Mouse (Mus musculus): ENCODE measurements around the gene Nfkbil1.

Gene Nfkbil1

DNA sequence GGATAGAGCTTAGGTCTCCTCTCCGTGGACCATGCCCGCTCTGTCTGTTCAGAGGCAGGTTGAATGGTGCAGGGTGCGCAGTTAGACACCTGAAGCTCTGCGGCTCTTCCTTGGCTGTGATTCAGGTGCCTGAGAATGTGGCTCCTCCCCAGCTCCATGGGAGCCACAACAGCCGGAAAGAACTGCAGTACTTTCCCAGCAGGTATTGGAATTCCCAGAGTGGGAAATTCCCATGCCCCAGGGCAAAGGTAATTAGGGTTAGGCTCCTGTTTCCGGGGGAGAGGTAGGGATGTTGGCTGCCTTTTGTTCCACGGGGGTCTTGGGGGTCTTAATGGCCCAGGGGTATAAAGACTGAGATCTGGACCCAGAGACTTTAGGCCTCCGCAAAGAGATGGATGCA is 36.6 kb downstream of the Nfkbil1 start:
- DNase-seq, result no peak

DNA sequence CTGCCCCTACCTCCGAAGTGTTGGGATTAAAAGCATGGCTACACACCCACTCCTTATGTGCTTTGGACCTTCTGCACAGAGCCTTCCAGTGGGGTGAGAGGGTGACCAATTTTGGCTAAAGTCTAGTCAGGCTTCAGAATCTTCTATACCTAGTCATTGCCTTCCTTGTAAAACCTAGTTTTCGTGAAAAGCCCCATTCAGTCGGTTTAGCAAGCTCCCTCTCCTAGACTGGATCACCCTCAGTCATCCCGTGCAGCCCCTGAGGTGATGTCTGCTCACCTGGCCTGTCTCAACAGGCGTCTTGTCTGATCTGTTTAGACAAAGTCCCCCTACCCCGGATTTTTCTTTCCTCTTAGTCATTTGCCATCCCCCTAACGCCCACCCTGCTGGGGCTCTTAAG is 37.6 kb downstream of the Nfkbil1 start:
- no peak for DNase-seq

DNA sequence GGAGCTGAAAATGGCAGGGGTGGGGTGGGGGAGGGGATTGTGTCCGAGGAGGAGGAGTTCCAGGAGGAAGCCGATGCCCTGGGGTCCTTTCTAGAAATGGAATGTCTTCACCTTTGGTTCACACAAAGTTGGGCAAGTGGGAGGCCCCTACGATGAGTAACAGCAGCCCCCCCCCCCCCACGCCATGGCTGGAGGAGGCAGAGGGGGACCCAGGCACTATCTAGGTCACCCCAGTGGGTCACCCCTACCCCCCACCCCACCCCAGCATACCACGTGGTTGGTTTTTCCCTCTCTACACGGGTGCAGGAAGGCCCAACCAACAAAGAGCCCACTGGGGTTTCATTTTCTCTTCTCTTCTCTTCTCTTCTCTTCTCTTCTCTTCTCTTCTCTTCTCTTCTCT is 38.5 kb downstream of the Nfkbil1 start:
- DNase-seq, result no peak

- DNase-seq, result peak; percentile 56
Measured at GRCm38 (mm10) chr17:35196321-35196641, 39.3 kb downstream of the Nfkbil1 start.

GRCm38 (mm10) chr17:35195631-35196320 is 39.8 kb downstream of the Nfkbil1 start:
- peak; percentile 98 for DNase-seq

DNA sequence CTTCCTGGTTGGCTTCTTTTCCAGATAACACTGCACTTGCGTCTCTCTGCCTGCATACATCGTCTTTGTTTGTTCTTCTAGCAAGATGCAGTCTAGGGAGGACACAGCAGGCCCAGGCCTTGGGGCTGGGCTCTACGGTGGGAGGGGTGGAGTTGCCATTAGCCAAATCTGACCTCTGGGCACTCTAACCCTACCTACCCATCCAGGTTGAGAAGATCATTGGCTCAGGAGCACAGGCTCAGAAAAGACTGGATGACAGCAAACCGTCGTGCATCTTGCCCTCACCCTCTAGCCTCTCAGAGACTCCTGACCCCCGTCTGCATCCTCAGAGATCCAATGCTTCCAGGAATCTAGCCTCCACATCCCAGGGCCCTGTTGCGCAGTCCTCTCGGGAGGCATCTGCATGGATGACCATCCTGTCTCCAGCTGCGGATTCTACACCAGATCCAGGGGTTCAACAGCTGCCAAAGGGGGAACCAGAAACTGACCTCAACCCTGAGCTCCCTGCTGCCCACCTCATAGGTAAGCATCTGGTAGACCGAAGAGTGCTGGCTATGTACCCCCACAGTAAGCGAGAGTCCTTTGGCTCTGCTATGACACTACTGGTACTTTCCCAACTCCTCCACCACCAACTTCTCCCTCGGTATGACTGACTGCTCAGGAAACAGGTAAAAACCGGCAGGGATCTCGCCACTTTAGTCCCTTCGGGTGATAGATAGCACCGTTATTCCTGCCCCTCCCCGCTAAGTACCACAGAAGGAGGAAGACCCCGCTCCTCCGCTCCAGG is 40.6 kb downstream of the Nfkbil1 start:
- no peak for DNase-seq

GRCm38 (mm10) chr17:35193881-35194843 is 41.4 kb downstream of the Nfkbil1 start, which contains the start of gene Ltb:
Gene Ltb (plus strand): TSS chr17:35194439.
- DNase-seq, result peak; percentile 93

- no peak for DNase-seq
Measured at GRCm38 (mm10) chr17:35192924-35193323, 42.7 kb downstream of the Nfkbil1 start.

DNA sequence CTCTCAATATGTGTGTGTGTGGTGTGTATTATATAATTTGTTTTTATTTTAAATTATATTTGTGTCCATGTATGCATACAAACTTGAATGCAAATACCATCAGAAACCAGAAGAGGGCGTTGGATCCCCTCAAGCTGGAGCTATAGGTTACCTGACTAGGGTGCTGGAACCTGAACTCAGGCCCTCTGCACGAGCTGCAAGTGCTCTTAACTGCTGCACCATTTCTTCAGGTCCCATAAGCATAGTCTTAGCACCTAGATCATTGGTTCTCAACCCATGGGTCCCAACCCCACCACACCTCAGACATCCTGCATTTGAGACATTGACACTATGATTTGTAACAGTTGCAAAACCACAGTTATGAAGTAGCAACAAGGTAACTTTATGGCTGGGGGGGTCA is 43.9 kb downstream of the Nfkbil1 start:
- no peak for DNase-seq

- peak; percentile 70 for DNase-seq
Measured at GRCm38 (mm10) chr17:35190096-35190495, 45.5 kb downstream of the Nfkbil1 start.

DNA sequence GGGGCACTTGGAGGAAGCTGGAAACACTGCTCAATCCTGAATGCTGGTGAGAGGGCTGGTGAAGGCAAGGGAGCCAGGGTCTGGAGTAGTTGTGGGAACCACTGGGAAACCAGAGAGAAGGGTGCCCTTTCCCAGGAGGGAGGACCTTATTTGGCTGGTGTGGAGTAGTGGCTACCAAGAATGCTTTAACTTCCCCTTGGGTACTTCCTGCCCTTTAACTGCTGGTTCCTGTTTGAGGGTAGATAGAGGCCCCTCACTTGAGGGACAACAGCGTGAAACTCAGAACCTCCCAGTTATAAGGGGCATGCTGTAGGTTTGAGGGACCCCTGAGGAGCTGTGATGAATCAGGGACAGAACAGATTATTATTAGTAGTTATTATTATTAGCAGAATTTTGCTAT is 46.4 kb downstream of the Nfkbil1 start:
- no peak for DNase-seq

DNA sequence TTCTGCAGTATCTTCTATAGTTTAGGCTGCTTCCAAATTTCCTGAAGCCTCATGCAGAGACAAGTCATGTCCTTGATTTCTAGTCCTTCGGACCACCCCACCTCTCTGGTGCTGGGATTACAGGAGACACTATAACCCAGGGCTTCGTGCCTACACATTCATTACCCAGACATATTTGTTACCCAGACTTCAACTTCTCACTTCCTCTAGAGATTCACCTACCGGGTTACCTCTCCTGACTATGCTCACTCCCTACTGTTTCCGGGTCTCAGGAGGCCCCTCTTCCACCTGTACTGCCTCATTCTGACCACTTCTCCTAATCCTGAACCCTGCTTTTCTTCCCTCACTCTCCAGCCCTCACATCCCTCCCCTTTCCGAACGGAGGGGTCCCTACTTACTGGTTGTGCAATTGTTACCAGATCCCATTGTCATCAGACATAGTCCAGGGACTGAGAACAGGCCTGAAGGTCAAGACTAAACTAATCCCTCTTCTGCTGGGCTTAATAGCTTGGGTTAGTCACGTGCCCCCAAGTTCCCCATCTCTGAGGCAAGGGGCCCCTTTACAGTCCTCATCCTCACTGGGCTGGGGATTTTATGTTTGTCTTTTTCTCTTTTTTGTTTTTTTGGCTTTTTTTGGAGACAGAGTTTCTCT is 47.5 kb downstream of the Nfkbil1 start, which contains the start of gene Lst1:
TSS of gene Lst1 (minus strand) at position 481 of the 652 bp plus-strand sequence.
- DNase-seq, result no peak

GRCm38 (mm10) chr17:35187345-35187744 is 48.2 kb downstream of the Nfkbil1 start:
- no peak for DNase-seq

- DNase-seq, result peak; percentile 79
Measured at GRCm38 (mm10) chr17:35186681-35187080, 48.9 kb downstream of the Nfkbil1 start.

- DNase-seq, result peak; percentile 90
Measured at GRCm38 (mm10) chr17:35185639-35186611, 49.7 kb downstream of the Nfkbil1 start.

DNA sequence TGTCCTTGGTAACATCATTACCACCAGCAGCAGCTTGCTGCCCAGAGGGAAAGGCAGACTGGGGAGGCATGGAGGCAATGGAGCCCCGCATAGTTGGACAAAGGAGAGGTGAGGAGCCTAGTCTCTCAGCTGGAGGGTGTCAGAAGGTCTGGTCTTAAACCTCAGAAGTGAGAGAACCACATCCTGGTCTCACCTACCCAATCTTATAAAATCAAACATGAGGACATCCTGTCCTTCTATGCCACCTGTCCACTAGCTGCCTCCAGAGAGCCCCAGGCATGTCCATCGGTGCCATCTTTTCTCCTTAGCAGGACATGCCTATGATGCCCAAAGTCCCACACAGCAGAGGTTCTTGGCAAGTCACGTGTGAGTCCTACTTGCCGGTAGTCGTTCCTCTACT is 55.5 kb downstream of the Nfkbil1 start:
- no peak for DNase-seq

GRCm38 (mm10) chr17:35178528-35178927 is 57.1 kb downstream of the Nfkbil1 start:
- peak; percentile 87 for DNase-seq

- DNase-seq, result no peak
Measured at GRCm38 (mm10) chr17:35175968-35176367, 59.6 kb downstream of the Nfkbil1 start, which contains the start of gene Aif1. Gene Aif1 (minus strand): TSS chr17:35176068.

- DNase-seq, result no peak
Measured at GRCm38 (mm10) chr17:35175382-35175781, 60.2 kb downstream of the Nfkbil1 start.

DNA sequence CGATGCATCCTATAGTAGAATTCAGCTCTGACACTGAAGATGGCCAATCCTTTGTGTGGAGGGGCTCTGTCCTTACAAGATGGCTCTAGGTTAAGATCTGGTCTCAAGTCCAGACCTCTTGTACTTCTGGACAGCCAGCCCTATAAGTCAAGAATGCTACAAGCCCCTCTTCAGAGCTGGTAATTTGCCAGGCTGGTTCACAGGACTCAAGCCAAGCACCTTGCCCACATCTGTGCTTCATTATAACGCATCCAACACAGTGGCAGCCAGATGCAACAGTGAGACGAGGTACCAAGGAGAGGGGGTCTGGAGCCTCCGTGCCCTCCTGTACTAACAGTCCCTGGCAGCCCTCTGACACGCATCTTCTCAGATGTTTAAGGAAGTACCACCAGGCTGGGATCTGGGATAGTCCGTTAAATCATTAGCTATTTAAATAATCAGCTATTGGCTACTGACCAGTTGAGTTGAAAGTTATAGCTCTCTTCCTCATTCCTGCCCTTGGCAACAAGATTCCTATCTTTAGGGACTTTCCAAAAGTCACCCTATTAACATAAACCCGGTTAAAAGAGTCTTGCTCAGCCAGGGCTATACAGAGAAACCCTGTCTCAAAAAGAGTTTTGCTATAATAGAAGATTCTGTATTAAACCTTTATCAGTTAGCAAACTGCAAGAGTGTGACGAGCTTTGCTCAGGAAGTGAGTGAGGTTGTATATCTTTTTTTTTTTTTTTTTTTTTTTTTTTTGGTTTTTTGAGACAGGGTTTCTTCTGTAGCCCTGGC is 61.2 kb downstream of the Nfkbil1 start:
- DNase-seq, result no peak

Measured in thymus, postnatal 25 days (tissue).